Mouse (Mus musculus) natural killer cell, adult 2 months (primary cell): ENCODE data around the gene Tsen2.
A peak's percentile ranks its signal among the peaks of the same experiment; 100 is the strongest.

Source experiments
- DNase-seq, 2 experiments: peaks; one replicate each; pipeline ENCODE4 v3.0.0; 2022; ENCODE audit warnings: low spot score in 2 of 2

Tsen2 gene

GRCm38 (mm10) chr6:115544442-115544970, at the start of gene Tsen2:
Tsen2 (plus strand) TSS chr6:115544664.
- DNase-seq: peak; percentile 90 to 94

- no peak for DNase-seq
Observed at GRCm38 (mm10) chr6:115499540-115499939, 44.9 kb upstream of the Tsen2 start.

- DNase-seq: no peak
Observed at GRCm38 (mm10) chr6:115500234-115500633, 44.2 kb upstream of the Tsen2 start.

GRCm38 (mm10) chr6:115501131-115501530, 43.3 kb upstream of the Tsen2 start:
- DNase-seq: no peak

- DNase-seq: no peak
Observed at GRCm38 (mm10) chr6:115503038-115503437, 41.4 kb upstream of the Tsen2 start.

- DNase-seq: no peak
Observed at GRCm38 (mm10) chr6:115503549-115504159, 40.8 kb upstream of the Tsen2 start.

GRCm38 (mm10) chr6:115504160-115504558, 40.3 kb upstream of the Tsen2 start:
- no peak for DNase-seq

GRCm38 (mm10) chr6:115504915-115505314, 39.5 kb upstream of the Tsen2 start:
- DNase-seq: no peak

- DNase-seq: no peak
Observed at GRCm38 (mm10) chr6:115506425-115506824, 38.0 kb upstream of the Tsen2 start.

- no peak for DNase-seq
Observed at GRCm38 (mm10) chr6:115511447-115511846, 33.0 kb upstream of the Tsen2 start.

GRCm38 (mm10) chr6:115513207-115513606, 31.3 kb upstream of the Tsen2 start:
- DNase-seq: no peak

GRCm38 (mm10) chr6:115517904-115518303, 26.6 kb upstream of the Tsen2 start:
- DNase-seq: no peak

- DNase-seq: no peak
Observed at GRCm38 (mm10) chr6:115518352-115518751, 26.1 kb upstream of the Tsen2 start.

GRCm38 (mm10) chr6:115519275-115519699, 25.2 kb upstream of the Tsen2 start:
- no peak for DNase-seq

GRCm38 (mm10) chr6:115521923-115522322, 22.5 kb upstream of the Tsen2 start:
- no peak for DNase-seq

GRCm38 (mm10) chr6:115522691-115523146, 21.7 kb upstream of the Tsen2 start:
- no peak for DNase-seq

GRCm38 (mm10) chr6:115523201-115523600, 21.3 kb upstream of the Tsen2 start:
- DNase-seq: no peak

- no peak for DNase-seq
Observed at GRCm38 (mm10) chr6:115524449-115524990, 19.9 kb upstream of the Tsen2 start.

- DNase-seq: no peak
Observed at GRCm38 (mm10) chr6:115527418-115527817, 17.0 kb upstream of the Tsen2 start.

- DNase-seq: no peak
Observed at GRCm38 (mm10) chr6:115528372-115528771, 16.1 kb upstream of the Tsen2 start.

GRCm38 (mm10) chr6:115534617-115535016, 9.8 kb upstream of the Tsen2 start:
- no peak for DNase-seq

- DNase-seq: no peak
Observed at GRCm38 (mm10) chr6:115536169-115536568, 8.3 kb upstream of the Tsen2 start.

- DNase-seq: peak; percentile 59 to 76
Observed at GRCm38 (mm10) chr6:115538645-115539429, 5.6 kb upstream of the Tsen2 start.
